8 mouse cellular contexts compared by ENCODE assay signal in the genomic region with DNA sequence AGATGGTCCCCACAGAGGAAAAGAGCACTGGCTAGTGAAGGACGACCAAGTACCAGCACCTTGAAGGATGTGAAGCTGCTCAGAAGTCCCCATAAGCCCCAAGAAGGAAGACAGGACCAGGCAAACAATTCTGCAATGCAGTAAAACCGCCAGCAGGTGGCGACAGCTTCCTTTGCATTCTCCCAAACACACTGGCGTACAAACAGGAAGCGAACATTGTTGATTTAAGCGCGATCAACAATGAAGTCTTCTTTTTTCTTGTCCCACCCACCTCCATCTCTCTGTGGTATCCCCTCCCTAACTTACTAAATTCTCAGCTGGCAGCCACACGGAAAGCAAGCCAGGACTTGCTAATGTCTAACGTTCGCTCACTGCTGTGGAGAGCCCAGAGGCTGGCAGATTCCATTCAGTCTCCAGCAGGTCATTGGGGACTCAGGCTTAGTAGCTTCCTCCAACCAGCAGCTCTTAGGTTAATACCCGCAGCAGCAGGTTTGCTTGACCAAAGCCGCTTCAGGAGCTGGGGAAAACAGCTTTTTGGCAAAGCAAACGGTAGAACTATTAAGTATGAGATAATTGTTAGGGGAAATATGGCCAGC.
DNase-seq lines count a peak whose midpoint lies in the region; ATAC-seq and TF ChIP-seq lines count a peak whose summit lies in the region.

No protein-coding gene starts in this region.

- peak; percentile 94 for TF ChIP-seq CTCF in kidney, adult 2 months (conservative IDR thresholded peaks at IDR 0.05; ENCODE audit: insufficient read depth, insufficient read length, low read depth, low read length)

- TF ChIP-seq POLR2A in kidney, adult 2 months (IDR thresholded peaks at IDR 0.05; ENCODE audit: low read depth, low read length): no peak

- under 1% methylated on average over 13 of the region's 13 CpGs for WGBS in kidney, adult 2 months
- 4% methylated on average over 13 of the region's 13 CpGs for WGBS in limb, embryonic 12.5 days
- under 1% methylated on average over 13 of the region's 13 CpGs for WGBS in midbrain, embryonic 14.5 days
- 4% methylated on average over 13 of the region's 13 CpGs for WGBS in stomach, embryonic 15.5 days

- H3K9me3 ChIP-seq in limb, embryonic 12.5 days: no peaks in the 10 kb centered on the region
- no peaks in the 10 kb centered on the region for H3K9me3 ChIP-seq in midbrain, embryonic 14.5 days (ENCODE audit: control insufficient read depth, low read length)
- no peaks in the 10 kb centered on the region for H3K9me3 ChIP-seq in stomach, embryonic 15.5 days

- H3K4me2 ChIP-seq in limb, embryonic 12.5 days: peak overlapping the region; percentile 58
- peak overlapping the region; percentile 41 for H3K4me2 ChIP-seq in midbrain, embryonic 14.5 days (ENCODE audit: low read length)
- H3K4me2 ChIP-seq in stomach, embryonic 15.5 days: peak overlapping the region; percentile 52

- no peak overlapping the region for H3K27ac ChIP-seq in kidney, adult 2 months (ENCODE audit: insufficient read depth, low read depth, low read length)
- H3K27ac ChIP-seq in limb, embryonic 12.5 days: no peak overlapping the region
- H3K27ac ChIP-seq in midbrain, embryonic 14.5 days (replicated peaks; ENCODE audit: low read depth, low read length): peak overlapping the region; percentile 66
- no peak overlapping the region for H3K27ac ChIP-seq in stomach, embryonic 15.5 days

- no peaks in the 10 kb centered on the region for H3K36me3 ChIP-seq in kidney, adult 2 months (ENCODE audit: control insufficient read depth, insufficient read depth, low read length)
- no peaks in the 10 kb centered on the region for H3K36me3 ChIP-seq in limb, embryonic 12.5 days
- peaks cover 22% of the 10 kb centered on the region for H3K36me3 ChIP-seq in midbrain, embryonic 14.5 days (ENCODE audit: control insufficient read depth, insufficient read depth, low read length)
- no peaks in the 10 kb centered on the region for H3K36me3 ChIP-seq in stomach, embryonic 15.5 days

- peak overlapping the region; percentile 49 for H3K4me3 ChIP-seq in kidney, adult 2 months (ENCODE audit: insufficient read depth, low read depth, low read length)
- H3K4me3 ChIP-seq in limb, embryonic 12.5 days (replicated peaks): peak overlapping the region; percentile 44
- H3K4me3 ChIP-seq in midbrain, embryonic 14.5 days (replicated peaks; ENCODE audit: low read depth, low read length): peak overlapping the region; percentile 15
- peak overlapping the region; percentile 49 for H3K4me3 ChIP-seq in stomach, embryonic 15.5 days (replicated peaks)

- H3K27me3 ChIP-seq in kidney, adult 2 months (replicated peaks; ENCODE audit: control insufficient read depth, insufficient read depth, low read length): no peaks in the 10 kb centered on the region
- H3K27me3 ChIP-seq in limb, embryonic 12.5 days: peaks cover 22% of the 10 kb centered on the region
- no peaks in the 10 kb centered on the region for H3K27me3 ChIP-seq in midbrain, embryonic 14.5 days (ENCODE audit: control insufficient read depth, insufficient read depth, low read length)
- H3K27me3 ChIP-seq in stomach, embryonic 15.5 days (replicated peaks): 0 out of 2 replicates have a peak, but pooled peaks cover 5% of the 10 kb centered on the region

- peak; percentile 84 for ATAC-seq in granulocyte monocyte progenitor cell, adult 5-6 weeks (replicated peaks; ENCODE audit: poor library complexity, severe bottlenecking)
- ATAC-seq in limb, embryonic 12.5 days (ENCODE audit: insufficient number of reproducible peaks, insufficient read depth, low FRiP score, low TSS enrichment, low read depth): peak; percentile 1; the same call in 1 of the 2 replicates
- peak; percentile 65 for ATAC-seq in midbrain, embryonic 14.5 days (ENCODE audit: low FRiP score, low TSS enrichment)
- peak; percentile 54; the same call in 1 of the 2 replicates for ATAC-seq in stomach, embryonic 15.5 days (ENCODE audit: insufficient read depth, low FRiP score, low read depth)

- no peak overlapping the region; the same call in 1 of the 2 replicates for H3K9ac ChIP-seq in limb, embryonic 12.5 days (replicated peaks)
- no peak overlapping the region for H3K9ac ChIP-seq in midbrain, embryonic 14.5 days (replicated peaks; ENCODE audit: low read length)
- peak overlapping the region; percentile 34; the same call in 1 of the 2 replicates for H3K9ac ChIP-seq in stomach, embryonic 15.5 days

- peak; percentile 18 to 44 for DNase-seq in urinary bladder, adult 18-20 months (ENCODE audit: low spot score in 2 of 2)
- DNase-seq in urinary bladder, postnatal 10 days (ENCODE audit: low spot score): no peak
- DNase-seq in embryo, embryonic 11 days: peak; percentile 86
- peak; percentile 76 for DNase-seq in kidney, adult 2 months
- DNase-seq in midbrain, embryonic 14.5 days: peak; percentile 92

- H3K4me1 ChIP-seq in kidney, adult 2 months (ENCODE audit: control insufficient read depth, insufficient read depth, low read length): no peaks in the 10 kb centered on the region
- no peaks in the 10 kb centered on the region for H3K4me1 ChIP-seq in limb, embryonic 12.5 days (replicated peaks)
- peaks cover 6% of the 10 kb centered on the region for H3K4me1 ChIP-seq in midbrain, embryonic 14.5 days (ENCODE audit: control insufficient read depth, insufficient read depth, low read length)
- no peaks in the 10 kb centered on the region for H3K4me1 ChIP-seq in stomach, embryonic 15.5 days

Comparison
In these comparisons a context has a peak if more than half of its experiments do, and no peak if none do; other contexts are left out.
1. ATAC-seq: peak in every context shown above with its lines; median percentile 84 in granulocyte monocyte progenitor cell, adult 5-6 weeks; 65 in midbrain, embryonic 14.5 days; 54 in stomach, embryonic 15.5 days; 1 in limb, embryonic 12.5 days.